Mouse (Mus musculus) thymus, postnatal 4 days (tissue): ENCODE data around the gene Sp2.

Experiments
- DNase-seq: peaks from one replicate; pipeline ENCODE4 v3.0.0; 2021

Sp2 gene

GRCm38 (mm10) chr11:96995836-96996772 lies 13.3 kb upstream of the Sp2 start:
- peak; percentile 62 for DNase-seq

- no peak for DNase-seq
Measured at GRCm38 (mm10) chr11:96995031-96995430, 12.3 kb upstream of the Sp2 start.

- DNase-seq, result peak; percentile 54
Measured at GRCm38 (mm10) chr11:96992722-96993311, 10.1 kb upstream of the Sp2 start.

GRCm38 (mm10) chr11:96991501-96991900 lies 8.7 kb upstream of the Sp2 start:
- no peak for DNase-seq

GRCm38 (mm10) chr11:96987873-96988655 lies 5.3 kb upstream of the Sp2 start:
- peak; percentile 73 for DNase-seq

- DNase-seq, result peak; percentile 37
Measured at GRCm38 (mm10) chr11:96986463-96986862, 3.7 kb upstream of the Sp2 start.

- DNase-seq, result no peak
Measured at GRCm38 (mm10) chr11:96984903-96985302, 2.1 kb upstream of the Sp2 start.

- DNase-seq, result peak; percentile 91
Measured at GRCm38 (mm10) chr11:96982355-96982754, 404 bp downstream of the Sp2 start.

- DNase-seq, result no peak
Measured at GRCm38 (mm10) chr11:96981461-96981860, 1.3 kb downstream of the Sp2 start.

- DNase-seq, result no peak
Measured at GRCm38 (mm10) chr11:96980021-96980420, 2.7 kb downstream of the Sp2 start.

- no peak for DNase-seq
Measured at GRCm38 (mm10) chr11:96979329-96979728, 3.4 kb downstream of the Sp2 start.

GRCm38 (mm10) chr11:96978401-96979246 lies 4.1 kb downstream of the Sp2 start:
- DNase-seq, result peak; percentile 56

- DNase-seq, result peak; percentile 96
Measured at GRCm38 (mm10) chr11:96977606-96978400, 5.0 kb downstream of the Sp2 start.

- DNase-seq, result peak; percentile 93
Measured at GRCm38 (mm10) chr11:96976911-96977591, 5.7 kb downstream of the Sp2 start.

GRCm38 (mm10) chr11:96976379-96976687 lies 6.4 kb downstream of the Sp2 start:
- no peak for DNase-seq

GRCm38 (mm10) chr11:96975511-96976378 lies 7.0 kb downstream of the Sp2 start:
- no peak for DNase-seq

GRCm38 (mm10) chr11:96974813-96975212 lies 7.9 kb downstream of the Sp2 start:
- DNase-seq, result no peak

GRCm38 (mm10) chr11:96973426-96973964 lies 9.3 kb downstream of the Sp2 start:
- DNase-seq, result no peak

GRCm38 (mm10) chr11:96972906-96973305 lies 9.9 kb downstream of the Sp2 start:
- no peak for DNase-seq

- DNase-seq, result no peak
Measured at GRCm38 (mm10) chr11:96970341-96970740, 12.4 kb downstream of the Sp2 start.
